Mouse (Mus musculus) heart, postnatal 25 days (tissue): Measurements from ENCODE around the gene Myo6. TPM values are rescaled to one million over a fixed set of nuclear protein-coding genes. Genes with fewer than 3 reads are reported as not detected.

Source experiments
- DNase-seq: peaks from one replicate; pipeline ENCODE4 v3.0.0; 2022; ENCODE audit warnings: low spot score
- intact Hi-C: fragments of 180-260 bp; cut with DNase I; formaldehyde crosslinking; loops from one replicate; pipeline ENCODE4 v1.15.1; 2025
- total RNA-seq, 2 experiments: library from RNA; stranded (reverse); gene quantifications; 2 replicates each; pipeline ENCODE4 v1.2.3; 2021

The Myo6 gene
- total RNA-seq, result 10 to 100 TPM; 13.8 to 14.6 TPM

- intact Hi-C loops, result loop anchor here (5.0 kb wide), 2 partner anchors 97 to 98 kb away; partner anchors contain the start of gene Senp6
- DNase-seq, result peak; percentile 91
Measured at GRCm38 (mm10) chr9:80164611-80165474, at the start of gene Myo6. Gene Myo6, plus strand, starts transcription at chr9:80165031.

DNA sequence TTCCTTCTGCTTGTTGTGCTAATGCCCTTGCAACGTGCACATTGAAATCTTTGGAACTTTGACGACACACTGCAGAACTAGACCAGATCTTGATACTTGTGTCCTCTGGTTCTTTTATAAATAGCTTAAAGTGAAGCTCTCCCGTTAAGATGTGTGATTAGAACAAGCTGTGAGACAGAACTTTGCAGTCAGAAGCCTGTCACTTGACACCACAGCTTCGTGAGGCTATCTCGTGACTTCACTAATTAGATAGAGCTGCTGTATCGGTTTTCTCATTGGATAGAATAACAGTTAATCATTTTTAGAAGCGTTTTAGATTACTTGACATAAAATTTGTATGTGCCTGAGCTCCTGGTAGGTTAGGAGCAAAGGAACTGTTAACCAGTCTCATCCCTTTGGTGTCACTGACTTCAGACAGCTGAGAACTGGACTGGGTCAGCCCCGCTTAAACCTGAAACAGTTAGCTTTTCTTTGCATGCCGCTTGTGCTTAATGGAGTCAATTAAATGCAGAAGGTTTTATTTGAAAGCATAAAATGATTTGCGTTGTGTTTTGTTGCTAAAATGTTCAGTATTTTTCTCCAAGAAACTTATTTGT, 18.7 kb upstream of the Myo6 start:
- intact Hi-C loops, result no loop called here
- DNase-seq, result no peak

GRCm38 (mm10) chr9:80149594-80149993, 15.2 kb upstream of the Myo6 start:
- intact Hi-C loops, result no loop called here
- DNase-seq, result no peak

GRCm38 (mm10) chr9:80155277-80155676, 9.6 kb upstream of the Myo6 start:
- intact Hi-C loops, result no loop called here
- peak; percentile 31 for DNase-seq

DNA sequence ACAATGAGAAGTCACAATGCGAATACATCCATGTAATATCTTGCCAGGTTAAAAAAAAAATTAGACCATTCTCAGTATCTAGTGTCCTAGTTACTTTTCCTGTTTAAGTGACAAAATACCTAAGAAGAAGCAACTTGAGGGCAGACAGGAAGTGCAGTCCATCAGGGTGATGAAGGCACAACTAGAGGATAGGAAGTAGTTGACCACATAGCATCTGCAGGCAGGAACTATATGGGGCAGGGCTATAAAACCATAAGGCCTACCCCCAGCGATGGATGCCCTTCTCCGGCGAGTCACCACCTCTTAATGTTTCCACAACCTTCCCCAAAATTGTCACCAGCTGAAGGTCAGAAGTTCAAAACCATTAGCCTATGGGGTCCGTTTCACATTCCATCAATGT, 8.1 kb upstream of the Myo6 start:
- intact Hi-C loops, result no loop called here
- DNase-seq, result no peak

- no peak for DNase-seq
- intact Hi-C loops, result no loop called here
Measured at GRCm38 (mm10) chr9:80157840-80158465, 6.9 kb upstream of the Myo6 start.

- intact Hi-C loops, result no loop called here
- DNase-seq, result no peak
Measured at GRCm38 (mm10) chr9:80158937-80159336, 5.9 kb upstream of the Myo6 start.

GRCm38 (mm10) chr9:80161451-80161850, 3.4 kb upstream of the Myo6 start:
- no peak for DNase-seq
- intact Hi-C loops, result loop anchor here (5.0 kb wide), 1 partner anchor 94 kb away; the partner anchor contains the start of gene Senp6

- intact Hi-C loops, result loop anchor here (5.0 kb wide), 1 partner anchor 96 kb away; the partner anchor contains the start of gene Senp6
- DNase-seq, result no peak
Measured at GRCm38 (mm10) chr9:80163126-80163723, 1.6 kb upstream of the Myo6 start.

- no peak for DNase-seq
Measured at GRCm38 (mm10) chr9:80164191-80164590, 640 bp upstream of the Myo6 start.

DNA sequence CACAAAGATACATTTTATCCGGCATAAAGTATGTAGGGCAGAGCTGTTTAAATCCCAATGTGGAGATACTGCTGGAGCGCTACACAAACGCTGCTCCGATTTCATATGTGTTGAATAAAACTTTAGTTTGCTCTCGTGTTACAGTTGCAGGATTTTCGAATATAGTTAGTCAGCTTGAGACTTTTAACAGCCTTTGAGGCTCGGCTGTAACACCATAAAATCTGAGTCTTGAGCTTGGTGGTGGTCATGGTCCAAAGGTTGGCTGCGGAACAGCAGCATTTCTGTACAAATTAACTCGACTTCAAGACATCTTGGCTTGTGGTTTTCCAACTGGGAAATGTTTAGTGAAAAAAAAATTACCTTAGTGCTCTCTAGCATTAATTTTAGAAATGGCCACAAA, 859 bp downstream of the Myo6 start:
- DNase-seq, result no peak
- intact Hi-C loops, result loop anchor here (5.0 kb wide), 1 partner anchor 97 kb away; no protein-coding TSS in a partner anchor

More at GRCm38 (mm10) chr9:80164191-80164590, 640 bp upstream of the Myo6 start:
- intact Hi-C loops, result loop anchor here (5.0 kb wide), 1 partner anchor 97 kb away; the partner anchor contains the start of gene Senp6

DNA sequence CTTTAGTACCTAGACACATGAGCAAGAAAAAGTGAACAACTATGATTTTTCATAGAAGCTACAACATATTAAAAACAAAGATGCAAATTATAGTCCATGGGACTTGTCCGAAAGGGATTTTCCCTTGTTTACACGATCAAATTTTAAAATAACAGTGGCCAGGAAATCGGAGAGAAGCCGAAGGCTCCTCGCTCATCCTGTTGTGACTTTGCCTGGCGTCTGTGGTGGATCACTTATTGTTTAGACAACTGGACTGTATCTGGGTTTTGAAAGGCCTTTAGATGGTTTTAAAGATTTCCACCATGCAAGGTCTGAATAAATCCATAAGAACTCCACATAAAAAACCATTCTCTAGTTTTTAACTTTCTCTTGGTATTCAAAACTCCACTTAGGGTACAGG, 1.6 kb downstream of the Myo6 start:
- intact Hi-C loops, result loop anchor here (5.0 kb wide), 1 partner anchor 96 kb away; no protein-coding TSS in a partner anchor

GRCm38 (mm10) chr9:80167089-80167488, 2.3 kb downstream of the Myo6 start:
- intact Hi-C loops, result loop anchor here (5.0 kb wide), 1 partner anchor 95 kb away; no protein-coding TSS in a partner anchor
- DNase-seq, result no peak

More for the DNA sequence above, 1.6 kb downstream of the Myo6 start:
- DNase-seq, result no peak

DNA sequence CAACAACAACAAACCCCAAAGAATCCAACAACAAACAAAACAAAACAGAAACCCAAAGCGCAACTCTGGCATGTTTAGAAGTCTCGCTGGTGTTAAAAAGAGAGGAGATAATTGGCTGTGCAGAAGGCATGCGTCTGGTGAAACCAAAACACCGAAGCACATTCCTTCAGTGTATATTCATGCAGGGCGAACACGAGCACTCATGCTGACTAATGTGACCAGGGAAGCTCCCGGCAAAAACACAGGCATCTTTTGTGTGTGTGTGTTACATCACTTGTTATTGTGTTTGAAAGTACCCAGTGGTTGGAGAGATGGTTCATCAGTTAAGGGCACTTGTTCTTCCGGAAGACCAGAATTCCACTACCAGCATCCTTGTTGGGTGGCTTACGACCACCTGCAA, 4.7 kb downstream of the Myo6 start:
- intact Hi-C loops, result loop anchor here (5.0 kb wide), 1 partner anchor 93 kb away; no protein-coding TSS in a partner anchor
- DNase-seq, result no peak

- intact Hi-C loops, result loop anchor here (5.0 kb wide), 1 partner anchor 46 kb away; no protein-coding TSS in a partner anchor
- no peak for DNase-seq
Measured at GRCm38 (mm10) chr9:80171241-80171640, 6.4 kb downstream of the Myo6 start.

DNA sequence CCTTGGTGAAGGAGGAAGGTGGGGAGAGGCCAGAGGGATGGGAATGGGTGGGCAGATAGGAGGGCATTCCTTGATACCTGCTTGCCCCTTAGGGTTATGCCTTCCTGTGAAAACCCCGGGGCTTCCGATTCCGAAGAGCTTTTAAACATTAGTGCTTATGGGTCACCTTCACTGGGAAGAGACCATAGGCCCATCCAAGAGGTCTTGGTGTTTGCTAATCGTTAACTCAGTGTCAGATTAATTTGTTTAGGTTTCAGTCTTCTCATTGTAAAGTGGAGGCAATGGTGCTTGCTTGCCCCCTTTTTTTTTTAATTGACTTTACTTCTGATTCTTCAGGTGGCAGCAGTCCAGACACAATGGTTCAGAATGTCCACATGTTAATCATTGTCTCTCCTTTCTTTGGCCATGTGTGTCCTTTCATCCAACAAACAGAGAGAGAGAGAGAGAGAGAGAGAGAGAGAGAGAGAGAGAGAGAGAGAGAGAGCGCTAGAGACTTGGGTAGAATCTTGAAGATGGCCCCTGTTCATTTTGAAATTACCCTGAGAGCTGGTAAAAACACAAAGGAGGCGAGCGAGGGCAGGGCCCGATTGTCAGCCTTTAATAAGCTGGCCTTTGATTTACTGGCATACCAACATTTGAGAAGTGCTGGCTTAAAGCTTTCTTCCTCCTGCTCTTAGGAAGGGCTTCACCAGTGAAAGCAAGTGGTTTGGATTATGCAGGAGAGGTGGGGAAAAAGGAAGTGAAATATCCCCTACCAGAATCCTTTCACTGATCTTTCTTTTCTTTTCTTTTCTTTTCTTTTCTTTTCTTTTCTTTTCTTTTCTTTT, 7.8 kb downstream of the Myo6 start:
- DNase-seq, result no peak
- intact Hi-C loops, result loop anchor here (5.0 kb wide), 1 partner anchor 45 kb away; no protein-coding TSS in a partner anchor

DNA sequence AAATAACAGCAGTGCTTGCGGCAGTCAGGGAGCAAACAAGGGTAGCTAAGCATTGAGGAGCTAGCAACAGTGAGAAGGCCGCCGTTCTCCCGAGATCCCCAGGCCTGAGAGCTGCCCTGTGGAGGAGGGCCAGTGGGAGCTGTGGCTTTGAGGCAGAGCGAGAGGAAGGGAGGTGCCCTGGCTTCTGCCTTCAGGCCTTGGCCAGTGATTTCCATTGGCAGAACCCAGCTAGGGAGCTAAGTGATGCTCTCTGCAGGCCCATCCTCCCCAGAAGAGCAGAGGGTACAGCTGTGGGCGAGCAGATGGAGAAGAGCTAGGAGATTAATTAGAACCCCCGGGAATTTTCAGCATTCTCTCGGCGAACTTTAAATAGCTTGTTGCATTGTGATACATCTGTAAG, 8.8 kb downstream of the Myo6 start:
- DNase-seq, result peak; percentile 39
- intact Hi-C loops, result loop anchor here (5.0 kb wide), 1 partner anchor 44 kb away; no protein-coding TSS in a partner anchor

DNA sequence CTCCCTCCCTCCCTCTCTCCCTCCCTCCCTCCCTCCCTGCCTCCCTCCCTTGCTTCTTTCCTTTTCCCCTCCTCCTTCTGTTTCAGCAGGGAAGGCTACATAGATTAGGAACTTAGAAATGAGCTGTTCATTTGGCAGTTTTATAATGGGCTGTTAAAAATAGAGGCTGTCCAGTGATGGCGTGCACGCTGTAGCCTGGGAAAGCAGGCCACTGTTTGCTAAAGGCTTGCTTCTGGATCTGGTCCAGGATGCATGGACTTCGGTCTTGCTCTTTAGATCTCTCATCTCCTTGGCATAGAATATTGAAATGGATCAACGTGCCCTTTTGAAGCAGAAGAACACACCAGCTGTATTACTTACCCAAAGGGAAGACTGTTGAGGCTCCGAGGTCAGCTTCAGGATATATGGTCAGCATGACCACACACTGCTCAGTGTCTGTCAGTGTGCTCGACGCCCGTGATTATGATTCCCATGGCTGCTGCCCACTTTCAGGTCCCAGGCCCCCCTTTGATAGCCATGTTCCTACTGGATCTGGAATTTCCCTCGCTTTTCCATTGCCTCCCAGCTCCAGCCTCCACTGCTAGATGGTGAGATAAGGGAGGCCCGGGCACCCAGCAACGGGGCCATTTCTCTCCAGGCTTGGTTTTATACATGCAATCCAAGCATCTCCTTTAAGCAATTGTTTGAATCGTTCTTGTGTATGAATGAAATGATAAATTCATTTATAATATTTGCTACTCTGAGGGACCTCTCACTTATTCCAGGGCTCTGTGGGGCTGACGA, 12.1 kb downstream of the Myo6 start:
- DNase-seq, result no peak

More for the DNA sequence above, 12.1 kb downstream of the Myo6 start:
- intact Hi-C loops, result no loop called here
